Mouse (Mus musculus) spleen, adult 2 months (tissue): ENCODE data around the gene Gm16181.

Source experiments
- CTCF ChIP-seq: fragments of 200-500 bp; IDR thresholded peaks from 2 replicates; pipeline ENCODE4 v1.5.1; 2011; ENCODE audit warnings: mild to moderate bottlenecking, inconsistent platforms; ENCODE audit not compliant: insufficient read depth, insufficient read length, insufficient replicate concordance; ENCODE audit errors: extremely low read depth
- POLR2A ChIP-seq: fragments of 200-500 bp; IDR thresholded peaks from 2 replicates; pipeline ENCODE4 v1.6.1; 2011; ENCODE audit warnings: low read depth, low read length, inconsistent platforms

DNA sequence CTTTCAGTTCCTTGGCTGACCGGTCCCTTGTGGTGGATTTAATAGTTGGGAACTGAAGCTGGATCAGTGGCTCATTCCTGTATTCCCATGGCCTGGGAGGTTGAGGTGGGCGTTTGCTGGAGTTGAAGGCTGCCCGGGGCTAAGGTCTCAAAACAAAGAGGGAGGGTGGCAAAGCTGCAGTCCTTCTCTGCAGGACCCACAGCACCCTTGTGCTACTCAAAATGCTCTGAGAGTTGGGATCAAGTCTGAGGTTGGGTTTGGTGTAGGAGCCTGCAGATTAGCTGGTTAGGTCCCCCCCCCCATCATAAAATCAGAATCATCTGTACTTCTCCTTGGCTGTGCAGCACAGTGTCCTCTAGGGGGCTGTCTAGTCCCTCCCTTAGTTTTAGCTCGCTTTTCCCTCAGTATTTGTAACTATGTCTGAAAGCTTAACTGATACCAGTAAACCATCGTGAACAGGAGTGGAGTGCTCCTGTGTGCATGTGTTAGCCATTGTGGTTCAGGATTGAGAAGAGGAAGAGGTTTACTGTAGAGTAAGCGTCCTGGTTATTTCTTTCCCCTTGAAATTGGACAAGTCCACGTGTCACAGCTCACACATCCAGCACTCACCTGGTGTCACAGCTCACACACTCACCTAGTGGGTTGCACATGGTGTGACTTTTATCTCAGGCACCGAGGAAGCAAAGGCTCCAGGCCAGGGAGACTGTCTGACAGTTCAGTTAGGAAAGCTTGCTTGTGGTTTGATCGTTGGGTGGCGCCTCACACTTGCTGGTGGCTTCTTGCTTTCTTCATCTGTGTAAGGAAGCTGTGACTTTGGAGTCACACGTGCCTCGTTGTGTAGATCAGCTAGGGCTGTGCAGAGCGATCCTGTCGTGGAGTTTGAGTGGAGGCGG lies 25.3 kb downstream of the Gm16181 start:
- TF ChIP-seq POLR2A (no peak), CTCF (peak; percentile 3; the same call in 1 of the 2 replicates)
